Mouse (Mus musculus): ENCODE data around the gene Tbx1. TPM values are rescaled to one million over a fixed set of nuclear protein-coding genes. Genes with fewer than 3 reads are reported as not detected.
A peak's percentile ranks its signal among the peaks of the same experiment; 100 is the strongest.
"Not testable (repeated sequence)": the region's sequence is repeated elsewhere in the genome, so short reads cannot be mapped to it uniquely, and the experiment has no call there.

Gene Tbx1
- polyA plus RNA-seq, 1 experiment: not detected

- Histone ChIP-seq H3K4me1 (ENCODE audit: control insufficient read depth, insufficient read depth, insufficient read length, low read length) (no peaks in the 10 kb centered on the region), H3K27ac (replicated peaks; ENCODE audit: low read depth, low read length) (no peak overlapping the region), H3K4me3 (ENCODE audit: insufficient read depth, low read depth, low read length) (no peak overlapping the region)
Measured at GRCm38 (mm10) chr16:18556461-18556860, 34.0 kb downstream of the Tbx1 start.

- H3K4me3 ChIP-seq (ENCODE audit: insufficient read depth, low read depth, low read length): no peak overlapping the region
- no peak overlapping the region for H3K27ac ChIP-seq (replicated peaks; ENCODE audit: low read depth, low read length)
- no peaks in the 10 kb centered on the region for H3K4me1 ChIP-seq (ENCODE audit: control insufficient read depth, insufficient read depth, insufficient read length, low read length)
Measured at GRCm38 (mm10) chr16:18555235-18555935, 35.1 kb downstream of the Tbx1 start.

GRCm38 (mm10) chr16:18554721-18555120 is 35.8 kb downstream of the Tbx1 start:
- Histone ChIP-seq H3K27ac (replicated peaks; ENCODE audit: low read depth, low read length) (no peak overlapping the region), H3K4me3 (ENCODE audit: insufficient read depth, low read depth, low read length) (no peak overlapping the region), H3K4me1 (ENCODE audit: control insufficient read depth, insufficient read depth, insufficient read length, low read length) (no peaks in the 10 kb centered on the region)

GRCm38 (mm10) chr16:18552106-18552710 is 38.3 kb downstream of the Tbx1 start:
- no peak overlapping the region for H3K4me3 ChIP-seq (ENCODE audit: insufficient read depth, low read depth, low read length)
- H3K4me1 ChIP-seq (ENCODE audit: control insufficient read depth, insufficient read depth, insufficient read length, low read length): no peaks in the 10 kb centered on the region
- no peak overlapping the region for H3K27ac ChIP-seq (replicated peaks; ENCODE audit: low read depth, low read length)

- Histone ChIP-seq H3K4me1 (ENCODE audit: control insufficient read depth, insufficient read depth, insufficient read length, low read length) (no peaks in the 10 kb centered on the region), H3K27ac (replicated peaks; ENCODE audit: low read depth, low read length) (no peak overlapping the region)
Measured at GRCm38 (mm10) chr16:18551604-18552003, 38.9 kb downstream of the Tbx1 start.

GRCm38 (mm10) chr16:18547891-18548290 is 42.6 kb downstream of the Tbx1 start:
- H3K27ac ChIP-seq (replicated peaks; ENCODE audit: low read depth, low read length): no peak overlapping the region
- no peak overlapping the region for H3K4me3 ChIP-seq (ENCODE audit: insufficient read depth, low read depth, low read length)
- no peaks in the 10 kb centered on the region for H3K4me1 ChIP-seq (ENCODE audit: control insufficient read depth, insufficient read depth, insufficient read length, low read length)

More at GRCm38 (mm10) chr16:18551604-18552003, 38.9 kb downstream of the Tbx1 start:
- H3K4me3 ChIP-seq (ENCODE audit: insufficient read depth, low read depth, low read length): no peak overlapping the region

GRCm38 (mm10) chr16:18543151-18543829 is 47.2 kb downstream of the Tbx1 start:
- Histone ChIP-seq H3K4me1 (ENCODE audit: control insufficient read depth, insufficient read depth, insufficient read length, low read length) (peaks cover 4% of the 10 kb centered on the region; the same call in 1 of the 2 replicates), H3K4me3 (ENCODE audit: insufficient read depth, low read depth, low read length) (no peak overlapping the region), H3K27ac (replicated peaks; ENCODE audit: low read depth, low read length) (no peak overlapping the region)

GRCm38 (mm10) chr16:18539281-18539680 is 51.2 kb downstream of the Tbx1 start:
- H3K4me3 ChIP-seq (ENCODE audit: insufficient read depth, low read depth, low read length): no peak overlapping the region
- peaks cover 12% of the 10 kb centered on the region for H3K4me1 ChIP-seq (ENCODE audit: control insufficient read depth, insufficient read depth, insufficient read length, low read length)
- no peak overlapping the region for H3K27ac ChIP-seq (replicated peaks; ENCODE audit: low read depth, low read length)

- Histone ChIP-seq H3K27ac (replicated peaks; ENCODE audit: low read depth, low read length) (peak overlapping the region; percentile 70; the same call in 1 of the 2 replicates), H3K4me3 (ENCODE audit: insufficient read depth, low read depth, low read length) (no peak overlapping the region), H3K4me1 (ENCODE audit: control insufficient read depth, insufficient read depth, insufficient read length, low read length) (peaks cover 12% of the 10 kb centered on the region)
Measured at GRCm38 (mm10) chr16:18537407-18537990, 53.0 kb downstream of the Tbx1 start.

GRCm38 (mm10) chr16:18533061-18533460 is 57.4 kb downstream of the Tbx1 start:
- H3K4me1 ChIP-seq (ENCODE audit: control insufficient read depth, insufficient read depth, insufficient read length, low read length); H3K4me3 ChIP-seq (ENCODE audit: insufficient read depth, low read depth, low read length); H3K27ac ChIP-seq (replicated peaks; ENCODE audit: low read depth, low read length): not testable (repeated sequence)

Other genes with a start within 250 kb of the Tbx1 start
- 23.5 and 26.3 TPM in 2 replicates for gene Tango2, start 242.6 kb downstream of the Tbx1 start, polyA plus RNA-seq (2012; ENCODE audit: insufficient read depth, insufficient read length, missing spikeins)
- gene Arvcf, start 242.5 kb downstream of the Tbx1 start, polyA plus RNA-seq (2012; ENCODE audit: insufficient read depth, insufficient read length, missing spikeins): 3.8 and 4.7 TPM in 2 replicates
- 77.6 and 92.5 TPM in 2 replicates for gene Txnrd2, start 164.3 kb downstream of the Tbx1 start, polyA plus RNA-seq (2012; ENCODE audit: insufficient read depth, insufficient read length, missing spikeins)
- 452 and 497 TPM in 2 replicates for gene Comt, start 163.8 kb downstream of the Tbx1 start, polyA plus RNA-seq (2012; ENCODE audit: insufficient read depth, insufficient read length, missing spikeins)
- 4.3 and 6.1 TPM in 2 replicates for gene Gnb1l, start 92.0 kb downstream of the Tbx1 start, polyA plus RNA-seq (2012; ENCODE audit: insufficient read depth, insufficient read length, missing spikeins)
- not detected in 2 replicates for gene Rtl10, start 91.8 kb downstream of the Tbx1 start, polyA plus RNA-seq (2012; ENCODE audit: insufficient read depth, insufficient read length, missing spikeins)
- gene Gp1bb, start 31.7 kb upstream of the Tbx1 start, polyA plus RNA-seq (2012; ENCODE audit: insufficient read depth, insufficient read length, missing spikeins): 1.0 TPM in 1 of 2 replicates, not detected in the other
- gene Gm49601, start 35.8 kb upstream of the Tbx1 start, polyA plus RNA-seq (2012; ENCODE audit: insufficient read depth, insufficient read length, missing spikeins): not detected in 2 replicates
- 3.3 and 7.1 TPM in 2 replicates for gene Sept5, start 39.3 kb upstream of the Tbx1 start, polyA plus RNA-seq (2012; ENCODE audit: insufficient read depth, insufficient read length, missing spikeins)
- 36.1 and 37.1 TPM in 2 replicates for gene Cldn5, start 186.2 kb upstream of the Tbx1 start, polyA plus RNA-seq (2012; ENCODE audit: insufficient read depth, insufficient read length, missing spikeins)
- gene Ufd1, start 221.1 kb upstream of the Tbx1 start, polyA plus RNA-seq (2012; ENCODE audit: insufficient read depth, insufficient read length, missing spikeins): 75.6 and 91.2 TPM in 2 replicates
- 4.8 and 5.6 TPM in 2 replicates for gene Cdc45, start 221.3 kb upstream of the Tbx1 start, polyA plus RNA-seq (2012; ENCODE audit: insufficient read depth, insufficient read length, missing spikeins)
- 23.0 and 25.6 TPM in 2 replicates for gene 2510002D24Rik, start 245.9 kb upstream of the Tbx1 start, polyA plus RNA-seq (2012; ENCODE audit: insufficient read depth, insufficient read length, missing spikeins)
- gene Gm28539, start 245.9 kb upstream of the Tbx1 start, polyA plus RNA-seq (2012; ENCODE audit: insufficient read depth, insufficient read length, missing spikeins): 0.63 TPM in 1 of 2 replicates, not detected in the other